Mouse (Mus musculus): ENCODE measurements around the gene Dda1.
"Not testable (repeated sequence)": the region's sequence is repeated elsewhere in the genome, so short reads cannot be mapped to it uniquely, and the experiment has no call there.

Dda1 gene

GRCm38 (mm10) chr8:71496481-71496880 lies 27.5 kb downstream of the Dda1 start:
- no peak for DNase-seq (ENCODE audit: low read depth, low spot score)
- Histone ChIP-seq H3K36me3 (ENCODE audit: control insufficient read depth, insufficient read depth, low read length, poor library complexity, severe bottlenecking) (no peaks in the 10 kb centered on the region; the same call in 1 of the 2 replicates), H3K27me3 (ENCODE audit: control insufficient read depth, insufficient read depth, low read length, poor library complexity, severe bottlenecking) (no peaks in the 10 kb centered on the region)

GRCm38 (mm10) chr8:71497077-71497645 lies 28.2 kb downstream of the Dda1 start:
- Histone ChIP-seq H3K36me3 (ENCODE audit: control insufficient read depth, insufficient read depth, low read length, poor library complexity, severe bottlenecking) (no peaks in the 10 kb centered on the region), H3K27me3 (ENCODE audit: control insufficient read depth, insufficient read depth, low read length, poor library complexity, severe bottlenecking) (no peaks in the 10 kb centered on the region)
- DNase-seq (ENCODE audit: low read depth, low spot score), result no peak

GRCm38 (mm10) chr8:71497881-71498501 lies 29.0 kb downstream of the Dda1 start:
- Histone ChIP-seq H3K36me3 (ENCODE audit: control insufficient read depth, insufficient read depth, low read length, poor library complexity, severe bottlenecking) (no peaks in the 10 kb centered on the region), H3K27me3 (ENCODE audit: control insufficient read depth, insufficient read depth, low read length, poor library complexity, severe bottlenecking) (no peaks in the 10 kb centered on the region)
- no peak for DNase-seq (ENCODE audit: low read depth, low spot score)

GRCm38 (mm10) chr8:71498816-71499690 lies 30.1 kb downstream of the Dda1 start:
- Histone ChIP-seq H3K36me3 (ENCODE audit: control insufficient read depth, insufficient read depth, low read length, poor library complexity, severe bottlenecking) (no peaks in the 10 kb centered on the region), H3K27me3 (ENCODE audit: control insufficient read depth, insufficient read depth, low read length, poor library complexity, severe bottlenecking) (no peaks in the 10 kb centered on the region)
- no peak for DNase-seq (ENCODE audit: low read depth, low spot score)

GRCm38 (mm10) chr8:71504349-71504748 lies 35.4 kb downstream of the Dda1 start:
- no peaks in the 10 kb centered on the region for H3K27me3 ChIP-seq (ENCODE audit: control insufficient read depth, insufficient read depth, low read length, poor library complexity, severe bottlenecking)
- no peaks in the 10 kb centered on the region for H3K36me3 ChIP-seq (ENCODE audit: control insufficient read depth, insufficient read depth, low read length, poor library complexity, severe bottlenecking)
- no peak for DNase-seq (ENCODE audit: low read depth, low spot score)

GRCm38 (mm10) chr8:71505326-71505725 lies 36.3 kb downstream of the Dda1 start:
- Histone ChIP-seq H3K27me3 (ENCODE audit: control insufficient read depth, insufficient read depth, low read length, poor library complexity, severe bottlenecking) (no peaks in the 10 kb centered on the region), H3K36me3 (ENCODE audit: control insufficient read depth, insufficient read depth, low read length, poor library complexity, severe bottlenecking) (no peaks in the 10 kb centered on the region)
- DNase-seq (ENCODE audit: low read depth, low spot score), result no peak

GRCm38 (mm10) chr8:71505979-71506378 lies 37.0 kb downstream of the Dda1 start:
- no peak for DNase-seq (ENCODE audit: low read depth, low spot score)
- Histone ChIP-seq H3K27me3 (ENCODE audit: control insufficient read depth, insufficient read depth, low read length, poor library complexity, severe bottlenecking) (no peaks in the 10 kb centered on the region), H3K36me3 (ENCODE audit: control insufficient read depth, insufficient read depth, low read length, poor library complexity, severe bottlenecking) (no peaks in the 10 kb centered on the region)

- Histone ChIP-seq H3K36me3 (ENCODE audit: control insufficient read depth, insufficient read depth, low read length, poor library complexity, severe bottlenecking) (no peaks in the 10 kb centered on the region), H3K27me3 (ENCODE audit: control insufficient read depth, insufficient read depth, low read length, poor library complexity, severe bottlenecking) (no peaks in the 10 kb centered on the region)
- no peak for DNase-seq (ENCODE audit: low read depth, low spot score)
These were observed 38.6 kb downstream of the Dda1 start for GRCm38 (mm10) chr8:71507589-71508104.

GRCm38 (mm10) chr8:71509316-71509715 lies 40.3 kb downstream of the Dda1 start:
- DNase-seq (ENCODE audit: low read depth, low spot score), result no peak
- no peaks in the 10 kb centered on the region for H3K36me3 ChIP-seq (ENCODE audit: control insufficient read depth, insufficient read depth, low read length, poor library complexity, severe bottlenecking)
- no peaks in the 10 kb centered on the region for H3K27me3 ChIP-seq (ENCODE audit: control insufficient read depth, insufficient read depth, low read length, poor library complexity, severe bottlenecking)

GRCm38 (mm10) chr8:71511644-71512043 lies 42.6 kb downstream of the Dda1 start, which contains the start of gene Plvap:
TSS of gene Plvap (minus strand) at chr8:71511752.
- no peaks in the 10 kb centered on the region for H3K36me3 ChIP-seq (ENCODE audit: control insufficient read depth, insufficient read depth, low read length, poor library complexity, severe bottlenecking)
- H3K27me3 ChIP-seq (ENCODE audit: control insufficient read depth, insufficient read depth, low read length, poor library complexity, severe bottlenecking), result no peaks in the 10 kb centered on the region
- no peak for DNase-seq (ENCODE audit: low read depth, low spot score)

- no peak for DNase-seq (ENCODE audit: low read depth, low spot score)
- no peaks in the 10 kb centered on the region for H3K36me3 ChIP-seq (ENCODE audit: control insufficient read depth, insufficient read depth, low read length, poor library complexity, severe bottlenecking)
- no peaks in the 10 kb centered on the region for H3K27me3 ChIP-seq (ENCODE audit: control insufficient read depth, insufficient read depth, low read length, poor library complexity, severe bottlenecking)
These were observed 44.2 kb downstream of the Dda1 start for GRCm38 (mm10) chr8:71513018-71513754.

- Histone ChIP-seq H3K27me3 (ENCODE audit: control insufficient read depth, insufficient read depth, low read length, poor library complexity, severe bottlenecking) (no peaks in the 10 kb centered on the region), H3K36me3 (ENCODE audit: control insufficient read depth, insufficient read depth, low read length, poor library complexity, severe bottlenecking) (no peaks in the 10 kb centered on the region)
- no peak for DNase-seq (ENCODE audit: low read depth, low spot score)
These were observed 46.0 kb downstream of the Dda1 start for GRCm38 (mm10) chr8:71515043-71515442.

- no peaks in the 10 kb centered on the region for H3K27me3 ChIP-seq (ENCODE audit: control insufficient read depth, insufficient read depth, low read length, poor library complexity, severe bottlenecking)
- H3K36me3 ChIP-seq (ENCODE audit: control insufficient read depth, insufficient read depth, low read length, poor library complexity, severe bottlenecking), result no peaks in the 10 kb centered on the region
- no peak for DNase-seq (ENCODE audit: low read depth, low spot score)
These were observed 47.8 kb downstream of the Dda1 start for GRCm38 (mm10) chr8:71516786-71517185.

- peak; percentile 75 for DNase-seq (ENCODE audit: low read depth, low spot score)
- not testable (repeated sequence) for H3K36me3 ChIP-seq (ENCODE audit: control insufficient read depth, insufficient read depth, low read length, poor library complexity, severe bottlenecking); H3K27me3 ChIP-seq (ENCODE audit: control insufficient read depth, insufficient read depth, low read length, poor library complexity, severe bottlenecking)
These were observed 50.2 kb downstream of the Dda1 start for GRCm38 (mm10) chr8:71519037-71519825.
